Mouse (Mus musculus) limb, embryonic 15.5 days (tissue): ENCODE measurements at regions not wholly inside any gene's neighbourhood (a gene's known extent, or its start where the extent isn't known, plus 50 kb on each side); places are given as distances from the start of the nearest gene placed in this dataset.

Experiments used
- ATAC-seq: fragments of 200-750 bp; cut with Nextera tagmentation; 2 replicates; pipeline ENCODE4 v1.8.0; 2017; ENCODE audit warnings: low read depth, moderate TSS enrichment; ENCODE audit not compliant: insufficient number of reproducible peaks, low FRiP score, low TSS enrichment
- H3K27ac ChIP-seq: fragments of 300-500 bp; sonication (generic); 2 replicates; pipeline ENCODE4 v1.5.1; 2015; ENCODE audit warnings: moderate library complexity, mild to moderate bottlenecking, inconsistent platforms
- H3K27me3 ChIP-seq: fragments of 300-500 bp; sonication (generic); 2 replicates; pipeline ENCODE4 v1.6.1; 2015; ENCODE audit warnings: inconsistent platforms
- H3K36me3 ChIP-seq: fragments of 300-500 bp; sonication (generic); 2 replicates; pipeline ENCODE4 v1.6.1; 2015; ENCODE audit warnings: inconsistent platforms
- H3K4me1 ChIP-seq: fragments of 300-500 bp; sonication (generic); 2 replicates; pipeline ENCODE4 v1.6.1; 2015; ENCODE audit warnings: inconsistent platforms
- H3K4me2 ChIP-seq: fragments of 300-500 bp; sonication (generic); 2 replicates; pipeline ENCODE4 v1.6.1; 2015; ENCODE audit warnings: mild to moderate bottlenecking, inconsistent platforms
- H3K4me3 ChIP-seq: fragments of 300-500 bp; sonication (generic); 2 replicates; pipeline ENCODE4 v1.5.1; 2015; ENCODE audit warnings: mild to moderate bottlenecking, inconsistent platforms
- H3K9ac ChIP-seq: fragments of 300-500 bp; sonication (generic); 2 replicates; pipeline ENCODE4 v1.6.1; 2015; ENCODE audit warnings: inconsistent platforms
- H3K9me3 ChIP-seq: fragments of 300-500 bp; sonication (generic); 2 replicates; pipeline ENCODE4 v1.6.1; 2016; ENCODE audit warnings: inconsistent platforms
- WGBS: fragments of 180-500 bp; shearing (Covaris S2); methylation state at CpG from one replicate; pipeline ENCODE4 v1.1.7; 2015; 5-methylcytosine and 5-hydroxymethylcytosine counted together

- H3K36me3 ChIP-seq: no peaks in the 10 kb centered on the region
- no peak overlapping the region for H3K4me2 ChIP-seq
- H3K27me3 ChIP-seq: no peaks in the 10 kb centered on the region
- no peak for ATAC-seq
- WGBS: 43% methylated on average over 8 of the region's 8 CpGs
- H3K27ac ChIP-seq: no peak overlapping the region
- no peak overlapping the region for H3K9ac ChIP-seq
- peaks cover 19% of the 10 kb centered on the region for H3K4me1 ChIP-seq
- H3K4me3 ChIP-seq: no peak overlapping the region
- H3K9me3 ChIP-seq: no peaks in the 10 kb centered on the region
These were observed 460.6 kb downstream of the Bnc2 start for GRCm38 (mm10) chr4:84214523-84214922.

- no peak for ATAC-seq
- Histone ChIP-seq H3K27me3 (no peaks in the 10 kb centered on the region), H3K9me3 (no peaks in the 10 kb centered on the region), H3K27ac (no peak overlapping the region), H3K4me1 (no peaks in the 10 kb centered on the region), H3K36me3 (no peaks in the 10 kb centered on the region), H3K4me3 (no peak overlapping the region), H3K9ac (no peak overlapping the region), H3K4me2 (no peak overlapping the region)
- 71% methylated on average over 4 of the region's 4 CpGs for WGBS
These were observed 456.1 kb downstream of the Bnc2 start for GRCm38 (mm10) chr4:84218961-84219360.

- H3K27me3 ChIP-seq: no peaks in the 10 kb centered on the region
- no peak overlapping the region for H3K4me2 ChIP-seq
- H3K27ac ChIP-seq: no peak overlapping the region
- H3K4me3 ChIP-seq: no peak overlapping the region
- WGBS: 61% methylated on average over 4 of the region's 4 CpGs
- H3K36me3 ChIP-seq: no peaks in the 10 kb centered on the region
- no peaks in the 10 kb centered on the region for H3K4me1 ChIP-seq
- H3K9me3 ChIP-seq: no peaks in the 10 kb centered on the region
- no peak overlapping the region for H3K9ac ChIP-seq
- ATAC-seq: no peak
These were observed 452.9 kb downstream of the Bnc2 start for GRCm38 (mm10) chr4:84222057-84222717.

GRCm38 (mm10) chr4:84222805-84223335, 452.2 kb downstream of the Bnc2 start:
- no peak for ATAC-seq
- Histone ChIP-seq H3K36me3 (no peaks in the 10 kb centered on the region), H3K9ac (no peak overlapping the region), H3K9me3 (no peaks in the 10 kb centered on the region), H3K27me3 (no peaks in the 10 kb centered on the region), H3K4me2 (no peak overlapping the region), H3K27ac (no peak overlapping the region), H3K4me3 (no peak overlapping the region), H3K4me1 (no peaks in the 10 kb centered on the region)
- 87% methylated on average over 11 of the region's 11 CpGs for WGBS

GRCm38 (mm10) chr4:84224556-84224955, 450.5 kb downstream of the Bnc2 start:
- Histone ChIP-seq H3K36me3 (no peaks in the 10 kb centered on the region), H3K4me3 (no peak overlapping the region), H3K9me3 (no peaks in the 10 kb centered on the region), H3K4me1 (no peaks in the 10 kb centered on the region), H3K27me3 (no peaks in the 10 kb centered on the region), H3K27ac (no peak overlapping the region), H3K9ac (no peak overlapping the region), H3K4me2 (no peak overlapping the region)
- 62% methylated on average over 6 of the region's 6 CpGs for WGBS
- no peak for ATAC-seq
